Mouse (Mus musculus) neural tube, embryonic 15.5 days (tissue): ENCODE data around the gene Olfr722. TPM values are rescaled to one million over a fixed set of nuclear protein-coding genes. Genes with fewer than 3 reads are reported as not detected.
"Not testable (repeated sequence)": the region's sequence is repeated elsewhere in the genome, so short reads cannot be mapped to it uniquely, and the experiment has no call there.

Experiments
- ATAC-seq: fragments of 200-750 bp; cut with Nextera tagmentation; 2 replicates; pipeline ENCODE4 v1.8.0; 2017; ENCODE audit warnings: mild to moderate bottlenecking, moderate TSS enrichment, moderate library complexity; ENCODE audit not compliant: low FRiP score
- H3K27ac ChIP-seq: fragments of 300-500 bp; sonication (generic); replicated peaks from 2 replicates; pipeline ENCODE4 v1.5.1; 2015; ENCODE audit warnings: mild to moderate bottlenecking, inconsistent platforms
- H3K27me3 ChIP-seq: fragments of 300-500 bp; sonication (generic); replicated peaks from 2 replicates; pipeline ENCODE4 v1.6.1; 2015; ENCODE audit warnings: inconsistent platforms
- H3K36me3 ChIP-seq: fragments of 300-500 bp; sonication (generic); 2 replicates; pipeline ENCODE4 v1.6.1; 2015; ENCODE audit warnings: inconsistent platforms
- H3K4me1 ChIP-seq: fragments of 300-500 bp; sonication (generic); 2 replicates; pipeline ENCODE4 v1.6.1; 2015; ENCODE audit warnings: inconsistent platforms
- H3K4me2 ChIP-seq: fragments of 300-500 bp; sonication (generic); 2 replicates; pipeline ENCODE4 v1.6.1; 2015; ENCODE audit warnings: inconsistent platforms, mild to moderate bottlenecking, moderate library complexity
- H3K4me3 ChIP-seq: fragments of 300-500 bp; sonication (generic); replicated peaks from 2 replicates; pipeline ENCODE4 v1.5.1; 2015; ENCODE audit warnings: mild to moderate bottlenecking, inconsistent platforms
- H3K9ac ChIP-seq: fragments of 300-500 bp; sonication (generic); replicated peaks from 2 replicates; pipeline ENCODE4 v1.6.1; 2015; ENCODE audit warnings: mild to moderate bottlenecking, inconsistent platforms
- H3K9me3 ChIP-seq: fragments of 300-500 bp; sonication (generic); replicated peaks from 2 replicates; pipeline ENCODE4 v1.6.1; 2016; ENCODE audit warnings: inconsistent platforms
- polyA plus RNA-seq: library from polyadenylated mRNA; unstranded; fragments of >200 nt; fragmentation: Nextera tagmentation; extraction: Ambion mirVana; gene quantifications from 2 replicates; pipeline ENCODE4 v1.2.1, GENCODE M21; 2015

Gene Olfr722
- polyA plus RNA-seq = not detected in 2 replicates

- Histone ChIP-seq H3K4me2 (no peak within 1 kb of the TSS), H3K9ac (no peak within 1 kb of the TSS), H3K4me3 (no peak within 1 kb of the TSS), H3K27me3 (no peaks in the 10 kb centered on the region), H3K36me3 (no peaks in the 10 kb centered on the region), H3K9me3 (no peaks in the 10 kb centered on the region), H3K4me1 (no peaks in the 10 kb centered on the region), H3K27ac (no peak within 1 kb of the TSS)
- ATAC-seq = no peak
Measured at GRCm38 (mm10) chr14:49901899-49902298, at the start of gene Olfr722. Olfr722 (minus strand) TSS chr14:49901999.

DNA sequence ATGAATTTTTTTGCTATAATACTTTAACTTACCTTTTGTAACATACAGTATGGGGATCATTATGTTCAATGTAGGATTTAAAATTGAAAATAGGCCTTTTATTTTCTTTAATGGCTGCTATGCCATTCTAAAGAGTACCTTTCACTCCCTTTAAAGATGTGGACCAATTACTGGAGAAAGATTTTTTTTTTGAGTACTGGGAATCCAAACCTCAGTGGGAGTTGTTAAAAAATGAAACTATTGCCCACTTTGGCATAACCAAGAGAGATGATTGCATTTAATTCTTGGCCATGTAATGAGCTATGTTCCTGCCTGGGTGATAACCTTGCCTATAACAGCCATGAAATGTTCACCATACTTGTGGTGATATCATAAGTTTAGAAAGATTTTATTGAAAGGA, 29.9 kb upstream of the Olfr722 start, which contains the start of gene Olfr723:
Olfr723 (minus strand) TSS at position 101 of the 400 bp plus-strand sequence.
- not testable (repeated sequence) for H3K9ac ChIP-seq, H3K4me2 ChIP-seq, H3K36me3 ChIP-seq, H3K27ac ChIP-seq, H3K27me3 ChIP-seq, H3K4me1 ChIP-seq, H3K4me3 ChIP-seq, H3K9me3 ChIP-seq, ATAC-seq

DNA sequence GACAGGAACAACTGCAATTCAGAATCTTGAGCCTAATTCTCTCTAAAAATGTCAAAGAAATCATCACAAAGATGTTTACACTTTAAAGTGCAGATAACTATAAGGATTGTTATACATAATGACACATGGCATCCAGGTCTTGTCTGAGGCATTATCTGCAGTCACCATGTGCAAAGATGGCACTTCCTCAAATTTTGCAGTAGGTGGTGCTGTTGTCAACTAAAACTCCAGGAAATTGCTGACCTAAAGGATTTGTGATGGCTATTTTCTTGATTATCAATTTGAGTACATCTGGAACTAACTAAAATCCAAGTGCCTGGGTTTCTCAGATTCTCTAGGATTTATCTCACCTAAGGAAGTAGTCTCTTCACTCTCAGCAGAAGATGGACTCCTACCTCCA, 41.4 kb downstream of the Olfr722 start:
- Histone ChIP-seq H3K9me3 (no peaks in the 10 kb centered on the region), H3K36me3 (no peaks in the 10 kb centered on the region), H3K4me2 (no peak overlapping the region), H3K4me3 (no peak overlapping the region), H3K27ac (no peak overlapping the region), H3K9ac (no peak overlapping the region), H3K4me1 (no peaks in the 10 kb centered on the region), H3K27me3 (no peaks in the 10 kb centered on the region)
- no peak for ATAC-seq

Other genes starting within 250 kb of the Olfr722 start
- 22.9 and 25.8 TPM in 2 replicates for gene Armh4, start 118.6 kb downstream of the Olfr722 start, polyA plus RNA-seq
- gene Olfr723, start 29.8 kb upstream of the Olfr722 start, polyA plus RNA-seq = not detected in 2 replicates
- gene Olfr724, start 61.3 kb upstream of the Olfr722 start, polyA plus RNA-seq = not detected in 2 replicates
- gene Olfr725, start 138.4 kb upstream of the Olfr722 start, polyA plus RNA-seq = not detected in 2 replicates
- not detected in 2 replicates for gene Olfr726, start 189.0 kb upstream of the Olfr722 start, polyA plus RNA-seq
- gene Olfr727, start 221.2 kb upstream of the Olfr722 start, polyA plus RNA-seq = not detected in 2 replicates
- not detected in 2 replicates for gene Olfr728, start 240.7 kb upstream of the Olfr722 start, polyA plus RNA-seq